Mouse (Mus musculus): ENCODE data around the gene 4921507P07Rik. TPM values are rescaled to one million over a fixed set of nuclear protein-coding genes. Genes with fewer than 3 reads are reported as not detected.
A peak's percentile ranks its signal among the peaks of the same experiment; 100 is the strongest.

4921507P07Rik gene
- polyA plus RNA-seq, 1 experiment = 1.0 TPM

DNA sequence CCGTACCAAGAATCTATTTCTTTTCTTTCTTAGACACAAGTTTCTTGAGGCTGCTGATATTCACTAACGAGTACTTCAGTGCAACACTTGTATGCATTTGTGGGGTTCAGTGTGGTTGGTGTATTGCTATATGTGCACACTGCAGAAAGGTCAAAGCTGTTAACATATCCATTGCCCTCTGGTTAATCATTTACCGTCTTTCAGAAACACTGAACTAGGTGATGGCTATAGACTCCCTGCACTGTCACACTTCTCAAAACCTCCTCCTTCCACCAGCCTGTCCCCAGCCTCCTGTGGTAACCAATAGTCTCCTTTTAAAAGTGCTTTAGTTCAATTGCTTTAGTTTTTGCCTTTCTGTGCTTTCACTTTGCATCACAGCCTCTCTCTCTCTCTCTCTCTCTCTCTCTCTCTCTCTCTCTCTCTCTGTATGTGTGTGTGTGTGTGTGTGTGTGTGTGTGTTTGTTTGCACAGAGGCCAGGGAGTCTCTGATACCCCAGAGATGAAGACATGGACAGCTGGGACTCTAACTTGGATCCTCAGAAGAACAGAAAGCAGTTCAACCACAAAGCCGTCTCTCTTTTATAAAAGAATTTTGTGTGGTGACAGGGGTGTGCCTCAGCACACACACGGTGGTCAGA lies 43.4 kb downstream of the 4921507P07Rik start:
- WGBS = 72% methylated on average over 5 of the region's 5 CpGs
- TF ChIP-seq POLR2A (IDR thresholded peaks at IDR 0.05; ENCODE audit: borderline replicate concordance, control insufficient read depth, low read depth, low read length) (no peak), CTCF (IDR thresholded peaks at IDR 0.05; ENCODE audit: control insufficient read depth, insufficient read depth, low read length) (no peak)
- H3K4me1 ChIP-seq (ENCODE audit: control insufficient read depth, insufficient read depth, low read length) = no peaks in the 10 kb centered on the region
- H3K4me3 ChIP-seq (replicated peaks; ENCODE audit: control insufficient read depth, low read depth, low read length) = no peak overlapping the region
- H3K27ac ChIP-seq (ENCODE audit: control insufficient read depth, insufficient read depth, low read depth, low read length, poor library complexity) = no peak overlapping the region

DNA sequence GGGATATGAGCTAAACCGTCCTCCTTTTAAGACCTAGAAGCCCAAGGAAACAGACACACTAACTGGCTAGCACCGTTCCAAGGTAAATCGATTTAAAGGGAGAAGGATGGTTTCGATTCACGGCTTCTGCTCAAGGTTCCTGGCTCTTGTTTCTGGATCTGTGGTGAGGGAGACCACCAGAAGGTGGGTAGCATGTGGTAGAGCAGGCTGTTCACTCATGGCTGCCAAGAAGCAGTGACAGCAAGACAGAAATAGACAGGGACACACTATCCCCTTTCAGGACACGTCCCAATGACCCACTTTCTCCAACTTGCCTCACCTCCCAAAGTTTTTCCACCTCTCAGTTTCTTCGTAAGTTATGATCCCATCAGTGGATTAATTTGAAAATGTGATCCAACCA lies 46.6 kb downstream of the 4921507P07Rik start:
- Histone ChIP-seq H3K4me3 (replicated peaks; ENCODE audit: control insufficient read depth, low read depth, low read length) (no peak overlapping the region), H3K27ac (ENCODE audit: control insufficient read depth, insufficient read depth, low read depth, low read length, poor library complexity) (no peak overlapping the region), H3K4me1 (ENCODE audit: control insufficient read depth, insufficient read depth, low read length) (peaks cover 1% of the 10 kb centered on the region; the same call in 1 of the 2 replicates)
- 88% methylated on average over 7 of the region's 7 CpGs for WGBS
- no peak for TF ChIP-seq POLR2A (IDR thresholded peaks at IDR 0.05; ENCODE audit: borderline replicate concordance, control insufficient read depth, low read depth, low read length)
- no peak for TF ChIP-seq CTCF (IDR thresholded peaks at IDR 0.05; ENCODE audit: control insufficient read depth, insufficient read depth, low read length)

DNA sequence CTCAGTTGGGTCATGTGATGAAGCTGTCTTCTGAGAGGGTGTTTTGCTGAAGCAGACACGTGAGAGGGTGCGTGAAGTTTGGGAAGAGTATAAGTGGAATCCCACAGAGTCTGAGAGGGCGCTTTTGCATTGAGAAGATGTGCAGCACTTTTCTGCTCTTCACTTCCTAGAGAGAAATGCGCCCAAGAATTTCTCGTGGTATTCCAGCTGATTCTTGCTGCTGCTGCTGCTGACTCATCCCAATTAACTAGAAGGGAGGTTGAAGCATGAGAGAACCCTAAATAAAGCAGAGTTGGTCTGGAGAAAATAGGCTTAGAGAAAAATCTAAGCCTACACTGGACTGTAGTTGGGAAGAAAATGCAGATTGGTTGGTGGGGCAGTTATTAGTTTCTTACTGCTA lies 47.4 kb downstream of the 4921507P07Rik start:
- no peak for TF ChIP-seq CTCF (IDR thresholded peaks at IDR 0.05; ENCODE audit: control insufficient read depth, insufficient read depth, low read length)
- TF ChIP-seq POLR2A (IDR thresholded peaks at IDR 0.05; ENCODE audit: borderline replicate concordance, control insufficient read depth, low read depth, low read length) = no peak
- Histone ChIP-seq H3K4me3 (replicated peaks; ENCODE audit: control insufficient read depth, low read depth, low read length) (no peak overlapping the region), H3K27ac (ENCODE audit: control insufficient read depth, insufficient read depth, low read depth, low read length, poor library complexity) (no peak overlapping the region), H3K4me1 (ENCODE audit: control insufficient read depth, insufficient read depth, low read length) (peaks cover 1% of the 10 kb centered on the region; the same call in 1 of the 2 replicates)
- WGBS = 60% methylated on average over 5 of the region's 5 CpGs

DNA sequence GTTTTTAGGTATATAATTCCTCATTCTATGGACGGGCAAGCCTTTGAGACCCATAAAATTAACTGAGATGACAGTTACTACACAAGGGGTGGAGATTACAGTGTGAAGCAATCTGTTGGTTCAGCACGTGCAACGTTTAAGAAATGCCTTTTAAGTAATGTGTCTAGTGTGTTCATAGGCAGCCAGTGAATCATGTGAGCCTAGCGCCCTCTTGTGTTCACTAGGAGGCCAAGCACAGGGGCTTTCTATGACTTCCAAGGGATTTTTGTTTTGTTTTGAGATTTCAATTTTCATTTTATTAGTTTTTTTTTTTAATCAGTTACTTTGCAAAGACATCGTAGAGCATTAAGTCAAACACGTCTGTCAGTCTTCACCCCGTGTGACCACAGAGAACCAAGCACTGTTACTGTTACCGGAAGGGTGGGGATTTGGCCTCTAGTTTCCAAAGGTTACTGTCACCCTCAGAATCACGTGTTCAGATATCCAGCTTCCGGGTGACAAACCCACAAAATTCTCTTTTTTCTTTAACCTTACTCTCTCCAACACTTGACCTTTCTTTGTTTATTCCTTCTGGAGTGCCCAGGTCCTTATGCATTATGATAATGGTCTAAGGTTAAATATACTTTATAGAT lies 50.9 kb downstream of the 4921507P07Rik start:
- TF ChIP-seq POLR2A (IDR thresholded peaks at IDR 0.05; ENCODE audit: borderline replicate concordance, control insufficient read depth, low read depth, low read length) (no peak), CTCF (IDR thresholded peaks at IDR 0.05; ENCODE audit: control insufficient read depth, insufficient read depth, low read length) (peak; percentile 63)
- Histone ChIP-seq H3K27ac (ENCODE audit: control insufficient read depth, insufficient read depth, low read depth, low read length, poor library complexity) (no peak overlapping the region; the same call in 1 of the 2 replicates), H3K4me1 (ENCODE audit: control insufficient read depth, insufficient read depth, low read length) (peaks cover 3% of the 10 kb centered on the region; the same call in 1 of the 2 replicates), H3K4me3 (replicated peaks; ENCODE audit: control insufficient read depth, low read depth, low read length) (no peak overlapping the region)
- WGBS = 3% methylated on average over 10 of the region's 10 CpGs

DNA sequence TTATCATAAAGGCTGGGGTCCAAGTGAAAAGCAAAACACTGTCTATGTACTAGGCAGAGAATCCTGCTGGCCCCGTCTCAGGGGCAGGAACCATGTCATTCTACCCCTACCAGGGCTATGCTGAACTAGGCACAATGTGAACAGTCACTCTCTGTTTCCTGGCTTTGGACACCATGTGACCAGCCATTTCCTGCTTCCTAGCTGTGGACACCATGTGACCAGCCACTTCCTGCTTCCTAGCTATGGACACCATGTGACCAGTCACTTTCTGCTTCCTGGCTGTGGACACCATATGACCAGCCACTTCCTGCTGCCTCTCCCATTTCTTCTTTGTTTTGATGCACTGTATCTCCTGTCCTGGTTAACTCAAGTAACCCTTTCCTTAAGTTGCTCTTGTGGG lies 53.9 kb downstream of the 4921507P07Rik start:
- TF ChIP-seq POLR2A (IDR thresholded peaks at IDR 0.05; ENCODE audit: borderline replicate concordance, control insufficient read depth, low read depth, low read length) (no peak), CTCF (IDR thresholded peaks at IDR 0.05; ENCODE audit: control insufficient read depth, insufficient read depth, low read length) (no peak)
- Histone ChIP-seq H3K4me1 (ENCODE audit: control insufficient read depth, insufficient read depth, low read length) (peaks cover 5% of the 10 kb centered on the region), H3K27ac (ENCODE audit: control insufficient read depth, insufficient read depth, low read depth, low read length, poor library complexity) (no peak overlapping the region), H3K4me3 (replicated peaks; ENCODE audit: control insufficient read depth, low read depth, low read length) (no peak overlapping the region)
- WGBS = 83% methylated on average over 1 of the region's 1 CpGs

DNA sequence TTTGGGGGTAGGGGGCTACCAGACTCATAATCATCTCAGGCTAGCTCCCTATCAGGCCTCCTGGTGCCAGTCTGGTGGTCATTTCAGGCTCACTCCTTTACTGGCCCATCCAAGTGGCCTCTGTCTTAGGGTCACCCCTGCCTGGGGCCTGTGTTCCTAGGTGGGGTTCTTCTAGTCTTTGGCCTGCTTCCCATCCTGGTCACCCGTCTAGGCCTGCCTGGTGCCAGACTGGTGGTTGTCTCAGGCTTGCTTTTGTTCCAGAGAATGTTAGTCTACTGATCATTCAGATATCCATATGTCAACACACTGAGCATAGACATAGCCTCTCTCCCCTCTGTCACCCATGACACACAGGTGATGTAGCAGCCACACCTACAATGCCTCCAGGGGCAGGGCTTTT lies 56.8 kb downstream of the 4921507P07Rik start:
- H3K4me3 ChIP-seq (replicated peaks; ENCODE audit: control insufficient read depth, low read depth, low read length) = no peak overlapping the region
- H3K4me1 ChIP-seq (ENCODE audit: control insufficient read depth, insufficient read depth, low read length) = peaks cover 4% of the 10 kb centered on the region
- H3K27ac ChIP-seq (ENCODE audit: control insufficient read depth, insufficient read depth, low read depth, low read length, poor library complexity) = no peak overlapping the region
- TF ChIP-seq POLR2A (IDR thresholded peaks at IDR 0.05; ENCODE audit: borderline replicate concordance, control insufficient read depth, low read depth, low read length) (no peak), CTCF (IDR thresholded peaks at IDR 0.05; ENCODE audit: control insufficient read depth, insufficient read depth, low read length) (no peak)
- WGBS = 79% methylated on average over 1 of the region's 1 CpGs

DNA sequence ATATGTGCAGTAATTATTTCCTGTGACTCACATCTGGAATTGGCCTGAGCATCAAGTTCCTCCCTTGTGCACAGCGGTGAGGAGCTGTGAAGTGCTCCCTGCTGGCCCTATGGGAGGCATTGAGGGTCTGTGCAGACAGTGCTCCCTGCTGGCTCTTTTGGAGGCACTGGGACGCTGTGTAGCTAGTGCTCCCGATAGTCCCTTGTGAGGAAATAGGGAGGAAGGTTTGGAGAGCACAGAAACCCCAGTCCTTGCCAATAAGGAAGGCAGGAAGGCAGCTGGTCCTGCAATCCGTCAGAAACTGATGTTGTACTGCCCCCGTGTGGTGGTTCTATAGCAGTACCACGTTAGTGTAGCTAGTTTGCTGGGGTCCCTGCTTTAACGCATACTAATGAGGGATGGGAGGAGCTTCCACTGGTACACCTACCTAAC lies 60.0 kb downstream of the 4921507P07Rik start:
- 6% methylated on average over 7 of the region's 7 CpGs for WGBS
- peaks cover 2% of the 10 kb centered on the region for H3K4me1 ChIP-seq (ENCODE audit: control insufficient read depth, insufficient read depth, low read length)
- no peak overlapping the region for H3K27ac ChIP-seq (ENCODE audit: control insufficient read depth, insufficient read depth, low read depth, low read length, poor library complexity)
- no peak overlapping the region for H3K4me3 ChIP-seq (replicated peaks; ENCODE audit: control insufficient read depth, low read depth, low read length)
- TF ChIP-seq CTCF (IDR thresholded peaks at IDR 0.05; ENCODE audit: control insufficient read depth, insufficient read depth, low read length) (peak; percentile 89), POLR2A (IDR thresholded peaks at IDR 0.05; ENCODE audit: borderline replicate concordance, control insufficient read depth, low read depth, low read length) (no peak)

DNA sequence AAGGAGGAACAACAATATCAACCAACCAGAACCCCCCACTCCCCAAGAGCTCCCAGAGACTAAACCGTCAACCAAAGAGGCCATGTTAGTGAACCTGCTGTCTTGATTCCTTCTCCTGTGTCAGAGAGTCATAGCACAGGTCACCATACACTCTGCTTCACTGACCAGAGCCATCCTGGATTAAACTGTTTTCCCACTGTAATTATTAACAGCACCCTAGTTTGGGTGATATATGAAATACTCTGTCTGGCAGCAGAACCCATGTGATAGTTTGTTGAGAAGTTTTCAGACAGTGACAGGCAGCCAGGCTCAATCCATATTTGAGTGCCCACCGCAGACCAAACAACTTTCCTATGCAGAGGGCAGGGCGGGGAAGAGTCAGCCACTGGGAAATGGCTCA lies 61.1 kb downstream of the 4921507P07Rik start:
- H3K4me3 ChIP-seq (replicated peaks; ENCODE audit: control insufficient read depth, low read depth, low read length) = no peak overlapping the region
- peaks cover 1% of the 10 kb centered on the region for H3K4me1 ChIP-seq (ENCODE audit: control insufficient read depth, insufficient read depth, low read length)
- 88% methylated on average over 3 of the region's 3 CpGs for WGBS
- TF ChIP-seq POLR2A (IDR thresholded peaks at IDR 0.05; ENCODE audit: borderline replicate concordance, control insufficient read depth, low read depth, low read length) (no peak), CTCF (IDR thresholded peaks at IDR 0.05; ENCODE audit: control insufficient read depth, insufficient read depth, low read length) (no peak)
- H3K27ac ChIP-seq (ENCODE audit: control insufficient read depth, insufficient read depth, low read depth, low read length, poor library complexity) = no peak overlapping the region

Data from bone marrow, adult 2 months (tissue).